Mouse (Mus musculus): ENCODE results near the gene Tube1.

GRCm38 (mm10) chr10:39163694-39164093, 29.9 kb downstream of the Tube1 start, which contains the start of gene Ccn6:
- TF ChIP-seq CTCF (IDR thresholded peaks at IDR 0.05; ENCODE audit: borderline replicate concordance, control insufficient read depth, extremely low read depth, insufficient read depth, low read length, poor library complexity) = no peak
- no peak for TF ChIP-seq POLR2A (IDR thresholded peaks at IDR 0.05; ENCODE audit: control insufficient read depth, extremely low read depth, insufficient read depth, low read length, poor library complexity)

Measured in thymus, adult 2 months (tissue).